Mouse (Mus musculus) MEL (cell line): ENCODE results near the gene Slc39a7. TPM values are rescaled to one million over a fixed set of nuclear protein-coding genes. Genes with fewer than 3 reads are reported as not detected.
"Not testable (repeated sequence)": the region's sequence is repeated elsewhere in the genome, so short reads cannot be mapped to it uniquely, and the experiment has no call there.

ENCODE experiments used
- DNase-seq: peaks from one replicate; pipeline ENCODE4 v3.0.0; 2011; ENCODE audit warnings: low read depth, low spot score
- H3K27ac ChIP-seq: 2 replicates; pipeline ENCODE4 v1.5.1; 2012; ENCODE audit warnings: low read depth, mild to moderate bottlenecking, control low read depth, low read length, moderate library complexity; ENCODE audit not compliant: control insufficient read depth
- H3K27me3 ChIP-seq, 2 experiments: fragments of 150-350 bp in 1 of 2; sonication (generic) in 1 of 2; 2 replicates each; pipeline ENCODE4 v1.6.1; 2012; ENCODE audit warnings: low read length in 2 of 2, mild to moderate bottlenecking in 2 of 2, improper control_type of control experiment in 1 of 2, moderate library complexity in 1 of 2; ENCODE audit not compliant: insufficient read depth in 2 of 2, control insufficient read depth in 1 of 2
- H3K36me3 ChIP-seq, 2 experiments: 2 replicates each; pipeline ENCODE4 v1.6.1; 2012 to 2014; ENCODE audit warnings: low read length in 2 of 2, improper control_type of control experiment in 1 of 2, inconsistent platforms in 1 of 2, mild to moderate bottlenecking in 1 of 2; ENCODE audit not compliant: insufficient read depth in 2 of 2, control insufficient read depth in 1 of 2
- H3K4me1 ChIP-seq, 2 experiments: fragments of 150-350 bp in 1 of 2; sonication (generic) in 1 of 2; 2 replicates each; pipeline ENCODE4 v1.6.1; 2012; ENCODE audit warnings: low read length in 2 of 2, improper control_type of control experiment in 1 of 2, mild to moderate bottlenecking in 1 of 2; ENCODE audit not compliant: insufficient read depth in 2 of 2, control insufficient read depth in 1 of 2
- H3K4me3 ChIP-seq, 2 experiments: fragments of 150-350 bp in 1 of 2; sonication (generic) in 1 of 2; 2 replicates each; pipeline ENCODE4 v1.5.1; 2012; ENCODE audit warnings: low read depth in 2 of 2, low read length in 2 of 2, mild to moderate bottlenecking in 2 of 2, moderate library complexity in 2 of 2, control low read depth in 1 of 2, improper control_type of control experiment in 1 of 2; ENCODE audit not compliant: control insufficient read depth in 1 of 2, insufficient read depth in 1 of 2
- H3K79me2 ChIP-seq: 2 replicates; pipeline ENCODE4 v1.6.1; 2012; ENCODE audit warnings: mild to moderate bottlenecking, low read length, moderate library complexity; ENCODE audit not compliant: control insufficient read depth, poor library complexity, insufficient read depth
- H3K9ac ChIP-seq: 2 replicates; pipeline ENCODE4 v1.6.1; 2012; ENCODE audit warnings: low read depth, mild to moderate bottlenecking, control low read depth, low read length, moderate library complexity; ENCODE audit not compliant: control insufficient read depth, poor library complexity, severe bottlenecking
- H3K9me3 ChIP-seq: fragments of 150-350 bp; sonication (generic); replicated peaks from 2 replicates; pipeline ENCODE4 v1.6.1; 2012; ENCODE audit warnings: mild to moderate bottlenecking, low read length, improper control_type of control experiment, moderate library complexity; ENCODE audit not compliant: insufficient read depth
- CTCF ChIP-seq, 3 experiments: IDR thresholded peaks in 2 of 3; conservative IDR thresholded peaks in 1 of 3; 2 replicates each; pipeline ENCODE4 v1.5.1; 2011 to 2012; ENCODE audit warnings: low read length in 3 of 3, low read depth in 2 of 3, mild to moderate bottlenecking in 2 of 3, improper control_type of control experiment in 1 of 3, inconsistent platforms in 1 of 3, mixed read lengths in 1 of 3, moderate library complexity in 1 of 3; ENCODE audit not compliant: control insufficient read depth in 1 of 3, insufficient read depth in 1 of 3, poor library complexity in 1 of 3, severe bottlenecking in 1 of 3
- MAFK ChIP-seq: IDR thresholded peaks from 2 replicates; pipeline ENCODE4 v1.6.1; 2011; ENCODE audit warnings: low read depth, mild to moderate bottlenecking, low read length, improper control_type of control experiment, borderline replicate concordance
- MAZ ChIP-seq: IDR thresholded peaks from 2 replicates; pipeline ENCODE4 v1.6.1; 2012; ENCODE audit warnings: low read depth, mild to moderate bottlenecking, inconsistent platforms, low read length, improper control_type of control experiment
- MYC ChIP-seq: IDR thresholded peaks from 2 replicates; pipeline ENCODE4 v1.6.1; 2011; ENCODE audit warnings: low read depth, mild to moderate bottlenecking, low read length, improper control_type of control experiment, moderate library complexity
- RAD21 ChIP-seq: IDR thresholded peaks from 2 replicates; pipeline ENCODE4 v1.6.1; 2011; ENCODE audit warnings: mild to moderate bottlenecking, low read depth, low read length, improper control_type of control experiment
- SMC3 ChIP-seq: IDR thresholded peaks from 2 replicates; pipeline ENCODE4 v1.6.1; 2011; ENCODE audit warnings: low read depth, low read length, improper control_type of control experiment
- polyA plus RNA-seq, 2 experiments: library from polyadenylated mRNA; stranded (reverse) in 1 of 2; unstranded in 1 of 2; fragments of >175 nt in 1 of 2; fragments of >200 nt in 1 of 2; gene quantifications; 2 replicates each; pipeline versions ENCODE4 v1.2.1 to v1.2.4; 2012; ENCODE audit warnings: low replicate concordance in 2 of 2, low read depth in 1 of 2; ENCODE audit not compliant: insufficient read length in 2 of 2, insufficient read depth in 1 of 2, missing spikeins in 1 of 2
- total RNA-seq: library from RNA; depleted of rRNA; stranded (reverse); fragments of 300-350 nt; gene quantifications from 2 replicates; pipeline ENCODE4 v1.2.3, GENCODE M21; 2012

Slc39a7 gene
- total and polyA plus RNA-seq, 3 experiments = 150 to 152 TPM; not detected in 1

DNA sequence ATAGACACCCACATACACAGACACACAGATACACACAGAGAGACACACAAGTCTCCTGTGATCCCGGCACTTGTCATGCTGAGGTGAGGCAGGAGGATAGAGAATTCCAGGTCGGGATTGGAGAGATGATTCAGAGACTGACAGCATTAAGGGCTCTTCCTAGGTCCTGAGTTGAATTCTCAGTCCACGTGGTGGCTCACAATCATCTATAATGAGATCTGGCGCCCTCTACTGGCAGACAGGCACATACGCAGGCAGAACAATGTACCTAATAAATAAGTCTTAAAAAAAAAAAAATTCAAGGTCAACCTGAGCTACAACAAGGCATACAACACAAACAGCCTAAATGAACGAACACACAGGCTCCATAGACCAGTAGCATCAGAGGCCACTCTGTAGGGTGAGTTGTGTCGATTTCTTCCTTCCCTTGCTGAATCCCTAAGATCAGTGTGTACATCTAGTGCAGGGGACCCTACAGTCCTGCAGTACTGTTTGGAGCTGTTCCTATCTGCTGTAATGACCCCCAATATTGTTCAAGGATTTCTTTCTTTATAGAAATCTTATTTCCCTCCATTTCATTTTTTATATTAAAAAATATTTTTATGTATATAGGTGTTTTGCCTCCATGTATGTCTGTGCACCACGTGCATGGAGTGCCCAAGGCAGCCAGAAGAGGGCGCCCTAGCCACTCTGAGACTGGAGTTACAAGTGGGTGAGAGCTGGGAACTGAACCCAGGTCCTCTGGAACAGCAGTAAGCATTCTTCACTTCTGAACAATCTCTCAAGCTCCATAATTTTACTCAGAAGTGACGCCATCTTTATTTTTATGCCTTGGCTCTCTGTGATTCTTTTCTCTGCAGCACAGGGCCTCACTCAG is 39.5 kb downstream of the Slc39a7 start (continued):
- TF ChIP-seq MAFK (no peak), MYC (peak; percentile 58; the same call in 1 of the 2 replicates), MAZ (no peak)

DNA sequence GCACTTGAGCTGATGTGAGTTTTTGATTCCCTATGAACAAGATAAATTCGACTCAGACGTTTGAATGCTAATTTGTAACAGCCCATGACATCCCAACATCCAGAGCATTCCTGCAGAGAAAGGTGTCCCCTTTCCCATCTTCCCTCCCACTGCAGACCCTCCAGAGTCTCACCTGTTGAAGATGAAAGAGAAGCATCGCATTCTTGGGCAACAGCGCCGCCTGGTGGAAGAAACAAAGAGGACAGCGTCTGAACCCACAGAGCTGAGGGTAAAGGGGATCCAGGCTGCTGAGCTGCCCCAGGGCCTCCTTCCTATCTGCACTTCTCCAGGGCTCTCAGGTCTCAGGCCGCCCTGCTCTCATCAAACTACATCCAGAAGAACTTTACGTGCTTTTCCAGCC is 49.3 kb downstream of the Slc39a7 start:
- not testable (repeated sequence) for H3K27ac ChIP-seq, H3K79me2 ChIP-seq, H3K36me3 ChIP-seq, DNase-seq, H3K4me1 ChIP-seq, H3K9me3 ChIP-seq, H3K9ac ChIP-seq, H3K27me3 ChIP-seq, H3K4me3 ChIP-seq
- peak; percentile 44 to 51 (median 46) for TF ChIP-seq CTCF (IDR thresholded peaks at IDR 0.05 in 2 of 3, conservative IDR thresholded peaks at IDR 0.05 in 1 of 3; ENCODE audit: control insufficient read depth in 1 of 3, insufficient read depth in 1 of 3, low read depth in 2 of 3, low read length in 3 of 3, poor library complexity in 1 of 3, severe bottlenecking in 1 of 3)
- TF ChIP-seq SMC3 = peak; percentile 35
- peak; percentile 9; the same call in 1 of the 2 replicates for TF ChIP-seq RAD21

DNA sequence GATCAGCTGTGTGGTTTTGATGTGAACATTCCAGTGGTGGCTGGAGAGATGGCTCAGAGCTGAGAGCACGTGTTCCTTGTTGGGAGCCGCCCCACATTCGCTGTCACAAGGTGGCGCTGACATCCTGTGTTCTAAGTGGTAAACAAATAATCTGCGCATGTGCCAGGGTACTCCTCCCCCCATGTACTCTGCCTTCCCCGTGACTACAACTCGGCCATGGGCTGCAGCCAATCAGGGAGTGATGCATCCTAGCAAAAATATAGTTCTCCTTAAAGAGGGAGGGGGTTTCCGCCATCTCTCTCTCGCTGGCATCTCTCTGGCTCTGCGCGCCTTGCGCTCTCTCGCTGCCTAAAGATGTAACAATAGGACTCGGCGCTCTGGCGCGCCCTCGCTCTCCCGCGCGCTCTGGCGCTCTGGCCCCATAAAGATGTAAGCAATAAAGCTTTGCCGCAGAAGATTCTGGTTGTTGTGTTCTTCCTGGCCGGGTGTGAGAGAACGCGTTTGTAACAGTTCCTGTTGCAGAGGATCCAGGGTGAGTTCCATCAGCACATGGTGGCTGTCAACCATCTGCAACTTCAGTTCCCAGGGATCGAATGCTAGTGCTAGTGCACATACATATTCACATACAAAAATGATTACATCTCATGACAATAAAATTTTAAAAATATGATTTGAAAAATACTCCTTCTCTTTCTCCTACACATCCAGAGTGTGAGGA is 50.1 kb downstream of the Slc39a7 start:
- not testable (repeated sequence) for H3K4me3 ChIP-seq, H3K9ac ChIP-seq, H3K36me3 ChIP-seq, H3K9me3 ChIP-seq, H3K4me1 ChIP-seq, DNase-seq, H3K27ac ChIP-seq, H3K79me2 ChIP-seq, H3K27me3 ChIP-seq

DNA sequence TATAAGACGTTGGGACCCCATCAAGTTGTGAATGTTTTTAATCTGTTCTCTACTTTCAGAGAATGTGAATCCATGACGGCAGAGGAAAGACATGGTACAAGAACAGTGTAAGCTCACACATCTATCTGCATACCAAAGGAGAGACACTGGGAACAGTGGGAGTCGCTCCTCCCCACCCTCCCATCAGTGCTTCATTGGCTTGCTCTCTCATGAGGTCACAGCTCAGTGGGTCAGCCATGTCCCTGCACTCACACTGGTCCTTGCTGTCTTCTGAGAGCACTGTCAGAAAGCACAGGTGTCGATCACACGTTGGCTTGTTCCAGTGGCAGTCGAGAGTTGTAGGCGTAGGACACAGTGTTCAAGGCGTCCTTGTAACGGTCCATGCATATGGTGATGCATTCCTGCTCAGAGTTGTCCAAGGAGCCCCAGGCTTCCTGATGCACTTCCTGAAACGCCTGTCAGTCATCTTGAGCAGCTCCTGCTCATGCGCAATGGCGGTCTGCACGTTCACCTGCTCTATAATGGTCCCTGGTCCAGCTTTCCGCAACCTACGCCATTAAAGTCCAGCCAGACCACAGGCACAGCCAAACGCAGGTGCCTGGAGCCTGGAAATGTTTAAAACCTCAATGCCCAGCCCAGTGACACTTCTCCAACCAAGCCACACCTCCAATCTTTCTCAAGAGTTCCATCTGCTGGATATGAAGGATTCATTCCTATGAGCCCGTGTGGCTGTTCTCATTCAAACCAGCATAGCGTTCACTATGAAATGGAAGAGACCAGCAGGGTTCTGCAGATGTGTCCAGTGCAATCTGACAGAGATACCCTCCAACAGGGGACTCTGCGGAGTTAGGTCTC is 51.1 kb downstream of the Slc39a7 start:
- Histone ChIP-seq H3K4me3 (no peak overlapping the region), H3K79me2 (no peaks in the 10 kb centered on the region), H3K27ac (no peak overlapping the region), H3K36me3 (no peaks in the 10 kb centered on the region), H3K9me3 (no peaks in the 10 kb centered on the region), H3K4me1 (no peaks in the 10 kb centered on the region), H3K9ac (no peak overlapping the region), H3K27me3 (peaks cover 0 to 1% of the 10 kb centered on the region in 2 experiments; a peak in 1 of 4 replicates)
- TF ChIP-seq MAZ = no peak
- DNase-seq = no peak
